Mouse (Mus musculus): ENCODE measurements around the gene Cstl1.

GRCm38 (mm10) chr2:148732327-148733000, 17.7 kb upstream of the Cstl1 start, which contains the start of gene Napb:
- TF ChIP-seq POLR2A (IDR thresholded peaks at IDR 0.05; ENCODE audit: insufficient read depth, low read depth, low read length) (peak; percentile 93), CTCF (IDR thresholded peaks at IDR 0.05; ENCODE audit: insufficient read depth, low read depth, low read length) (no peak)
